Mouse (Mus musculus) bone marrow, adult 2 months (tissue): ENCODE results near the gene Cd36.

Experiments
- CTCF ChIP-seq: fragments of 200-500 bp; IDR thresholded peaks from 2 replicates; pipeline ENCODE4 v1.5.1; 2011; ENCODE audit warnings: low read length, control low read depth; ENCODE audit not compliant: control insufficient read depth, insufficient read depth
- POLR2A ChIP-seq: fragments of 200-500 bp; IDR thresholded peaks from 2 replicates; pipeline ENCODE4 v1.6.1; 2011; ENCODE audit warnings: low read depth, mild to moderate bottlenecking, control low read depth, low read length, borderline replicate concordance; ENCODE audit not compliant: control insufficient read depth

GRCm38 (mm10) chr5:17886377-17886776 is 2.2 kb downstream of the Cd36 start:
- TF ChIP-seq CTCF, result no peak
- TF ChIP-seq POLR2A, result no peak
